Mouse (Mus musculus) limb, embryonic 14.5 days (tissue): ENCODE results near the gene Snx30. TPM values are rescaled to one million over a fixed set of nuclear protein-coding genes. Genes with fewer than 3 reads are reported as not detected.

Experiments
- ATAC-seq: fragments of 200-750 bp; cut with Nextera tagmentation; 2 replicates; pipeline ENCODE4 v1.8.0; 2017; ENCODE audit warnings: low read depth, moderate number of reproducible peaks, moderate TSS enrichment; ENCODE audit not compliant: low FRiP score
- DNase-seq: peaks from one replicate; pipeline ENCODE4 v3.0.0-alpha.2; 2015; ENCODE audit warnings: low spot score
- H3K27ac ChIP-seq: fragments of 300-500 bp; sonication (generic); replicated peaks from 2 replicates; pipeline ENCODE4 v1.5.1; 2014; ENCODE audit warnings: low read depth, mild to moderate bottlenecking, low read length, moderate library complexity, mixed read lengths
- H3K27me3 ChIP-seq: fragments of 300-500 bp; sonication (generic); 2 replicates; pipeline ENCODE4 v1.6.1; 2014; ENCODE audit warnings: low read length, mixed read lengths; ENCODE audit not compliant: control insufficient read depth, insufficient read depth
- H3K36me3 ChIP-seq: fragments of 300-500 bp; sonication (generic); 2 replicates; pipeline ENCODE4 v1.6.1; 2014; ENCODE audit warnings: mild to moderate bottlenecking, low read length, moderate library complexity, mixed read lengths; ENCODE audit not compliant: control insufficient read depth, insufficient read depth
- H3K4me1 ChIP-seq: fragments of 300-500 bp; sonication (generic); 2 replicates; pipeline ENCODE4 v1.6.1; 2014; ENCODE audit warnings: antibody characterized with exemption, low read length, mixed read lengths; ENCODE audit not compliant: control insufficient read depth, insufficient read depth
- H3K4me2 ChIP-seq: fragments of 300-500 bp; sonication (generic); replicated peaks from 2 replicates; pipeline ENCODE4 v1.6.1; 2014; ENCODE audit warnings: low read depth, mild to moderate bottlenecking, low read length, moderate library complexity; ENCODE audit not compliant: severe bottlenecking
- H3K4me3 ChIP-seq: fragments of 300-500 bp; sonication (generic); replicated peaks from 2 replicates; pipeline ENCODE4 v1.5.1; 2014; ENCODE audit warnings: low read length
- H3K9ac ChIP-seq: fragments of 300-500 bp; sonication (generic); 2 replicates; pipeline ENCODE4 v1.6.1; 2014; ENCODE audit warnings: mild to moderate bottlenecking, low read depth, low read length, moderate library complexity; ENCODE audit not compliant: severe bottlenecking
- H3K9me3 ChIP-seq: fragments of 300-500 bp; sonication (generic); 2 replicates; pipeline ENCODE4 v1.6.1; 2016; ENCODE audit warnings: low read length; ENCODE audit not compliant: control insufficient read depth
- POLR2A ChIP-seq: fragments of 200-500 bp; IDR thresholded peaks from 2 replicates; pipeline ENCODE4 v1.8.0; 2012; ENCODE audit warnings: inconsistent platforms, mild to moderate bottlenecking, moderate library complexity, borderline replicate concordance; ENCODE audit not compliant: insufficient read depth, insufficient read length; ENCODE audit errors: extremely low read depth
- WGBS: fragments of 180-500 bp; shearing (Covaris S2); extraction: QIAGEN DNeasy Blood & Tissue Kit; methylation state at CpG from one replicate; pipeline ENCODE4 v1.1.7; 2014; 5-methylcytosine and 5-hydroxymethylcytosine counted together
- polyA plus RNA-seq, 2 experiments: library from polyadenylated mRNA; depleted of rRNA in 1 of 2; stranded (reverse) in 1 of 2; unstranded in 1 of 2; fragments of >200 nt; fragmentation: Nextera tagmentation in 1 of 2; extraction: Ambion mirVana in 1 of 2; gene quantifications; 2 replicates each; pipeline versions ENCODE4 v1.2.1 to v1.2.3; 2012 to 2014

The Snx30 gene
- polyA plus RNA-seq, 2 experiments, result 7.2 to 12.0 TPM

GRCm38 (mm10) chr4:59803358-59803757 is 2.3 kb upstream of the Snx30 start:
- Histone ChIP-seq H3K4me1 (peaks cover 8% of the 10 kb centered on the region; the same call in 1 of the 2 replicates), H3K9me3 (no peaks in the 10 kb centered on the region), H3K27me3 (no peaks in the 10 kb centered on the region), H3K9ac (no peak overlapping the region), H3K36me3 (no peaks in the 10 kb centered on the region), H3K4me3 (no peak overlapping the region), H3K27ac (no peak overlapping the region), H3K4me2 (no peak overlapping the region)
- DNase-seq (no peak), ATAC-seq (no peak)
- WGBS, result 75% methylated on average over 5 of the region's 5 CpGs
- no peak for TF ChIP-seq POLR2A

GRCm38 (mm10) chr4:59804754-59805153 is 886 bp upstream of the Snx30 start:
- H3K4me3 ChIP-seq, result peak overlapping the region; percentile 90
- H3K9ac ChIP-seq, result no peak overlapping the region
- H3K4me1 ChIP-seq, result peaks cover 8% of the 10 kb centered on the region; the same call in 1 of the 2 replicates
- H3K27me3 ChIP-seq, result no peaks in the 10 kb centered on the region
- DNase-seq (no peak), ATAC-seq (no peak)
- H3K27ac ChIP-seq, result no peak overlapping the region
- H3K9me3 ChIP-seq, result no peaks in the 10 kb centered on the region
- WGBS, result 77% methylated on average over 1 of the region's 1 CpGs
- H3K36me3 ChIP-seq, result no peaks in the 10 kb centered on the region
- H3K4me2 ChIP-seq, result peak overlapping the region; percentile 97
- no peak for TF ChIP-seq POLR2A

- Histone ChIP-seq H3K9me3 (no peaks in the 10 kb centered on the region), H3K27ac (peak overlapping the region; percentile 9), H3K4me1 (peaks cover 8% of the 10 kb centered on the region; the same call in 1 of the 2 replicates), H3K4me2 (peak overlapping the region; percentile 97), H3K4me3 (peak overlapping the region; percentile 90), H3K36me3 (no peaks in the 10 kb centered on the region), H3K9ac (peak overlapping the region; percentile 82), H3K27me3 (no peaks in the 10 kb centered on the region)
- ATAC-seq (peak; percentile 34; the same call in 1 of the 2 replicates), DNase-seq (no peak)
- TF ChIP-seq POLR2A, result no peak
- WGBS, result 2% methylated on average over 42 of the region's 58 CpGs
Measured at GRCm38 (mm10) chr4:59805968-59806878, 583 bp downstream of the Snx30 start.

DNA sequence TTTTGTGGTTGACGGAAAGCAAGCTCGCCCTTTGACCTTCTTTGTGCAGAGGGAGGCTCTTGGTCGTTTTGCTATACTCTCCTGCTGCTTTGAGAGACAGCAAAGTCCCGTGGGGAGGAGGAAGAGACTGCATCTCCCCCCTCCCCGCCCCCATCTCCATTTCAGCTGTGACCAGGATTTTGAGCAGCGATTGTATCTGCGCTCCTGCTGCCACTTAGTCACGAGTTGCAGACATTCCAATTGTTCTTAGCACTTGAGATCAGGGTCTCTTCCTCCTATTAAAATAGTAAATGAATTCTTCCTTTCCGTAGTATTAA is 1.2 kb downstream of the Snx30 start:
- no peak for TF ChIP-seq POLR2A
- Histone ChIP-seq H3K27ac (no peak overlapping the region), H3K27me3 (no peaks in the 10 kb centered on the region), H3K4me3 (peak overlapping the region; percentile 90), H3K36me3 (no peaks in the 10 kb centered on the region), H3K9me3 (no peaks in the 10 kb centered on the region), H3K9ac (peak overlapping the region; percentile 82), H3K4me2 (peak overlapping the region; percentile 97), H3K4me1 (peaks cover 8% of the 10 kb centered on the region; the same call in 1 of the 2 replicates)
- ATAC-seq (no peak), DNase-seq (no peak)
- 8% methylated on average over 9 of the region's 9 CpGs for WGBS

DNA sequence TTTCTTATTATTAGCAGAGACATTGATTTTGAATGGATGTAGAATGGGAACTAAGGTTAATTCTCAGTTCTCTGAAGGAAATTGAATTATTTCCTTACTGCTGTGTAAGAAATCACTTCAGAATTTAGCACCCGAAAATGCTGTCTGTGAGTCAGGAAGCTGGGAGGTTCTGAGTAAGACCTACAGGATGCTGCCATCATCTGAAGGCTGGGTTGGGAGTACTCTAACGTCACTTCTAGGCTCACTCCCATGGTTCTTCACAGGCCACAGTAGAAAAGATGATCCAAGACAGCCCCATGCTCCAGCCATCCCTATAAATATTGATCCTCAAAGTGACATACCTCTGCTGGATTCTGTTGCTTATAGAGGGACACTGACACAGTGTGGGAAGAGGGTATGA is 1.9 kb downstream of the Snx30 start:
- H3K27me3 ChIP-seq, result no peaks in the 10 kb centered on the region
- no peak overlapping the region for H3K9ac ChIP-seq
- H3K27ac ChIP-seq, result no peak overlapping the region
- H3K4me3 ChIP-seq, result no peak overlapping the region
- peaks cover 8% of the 10 kb centered on the region; the same call in 1 of the 2 replicates for H3K4me1 ChIP-seq
- H3K36me3 ChIP-seq, result no peaks in the 10 kb centered on the region
- DNase-seq (no peak), ATAC-seq (no peak)
- WGBS, result 76% methylated on average over 2 of the region's 2 CpGs
- no peaks in the 10 kb centered on the region for H3K9me3 ChIP-seq
- H3K4me2 ChIP-seq, result no peak overlapping the region
- TF ChIP-seq POLR2A, result no peak
